Mouse (Mus musculus): ENCODE measurements around the gene Trim66. TPM values are rescaled to one million over a fixed set of nuclear protein-coding genes. Genes with fewer than 3 reads are reported as not detected.

The Trim66 gene
- polyA plus RNA-seq, 1 experiment from 2014 or later: 0.13 TPM

DNA sequence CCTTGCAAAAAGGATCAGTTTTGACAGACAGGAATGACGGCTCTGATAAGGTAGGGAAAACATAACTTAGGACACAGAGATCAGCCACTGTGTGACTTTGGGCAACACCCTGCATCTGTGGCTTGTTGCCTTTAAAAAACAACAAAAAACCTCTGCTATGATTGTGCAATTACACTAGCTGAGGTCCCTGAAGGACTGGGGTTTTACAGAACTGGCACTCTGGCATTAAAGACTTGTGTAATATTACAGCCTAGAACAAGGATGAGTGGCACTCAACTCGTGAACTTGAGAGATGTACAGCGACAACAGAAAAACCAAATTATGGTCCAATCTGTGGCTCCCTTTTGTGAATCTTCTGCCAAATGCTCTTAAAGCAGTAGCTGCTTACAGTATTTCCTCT is 16.8 kb upstream of the Trim66 start:
- H3K4me1 ChIP-seq (replicated peaks; ENCODE audit: control insufficient read depth, insufficient read depth, low read length): peaks cover 14% of the 10 kb centered on the region
- H3K9ac ChIP-seq (ENCODE audit: low read length): no peak overlapping the region
- H3K4me2 ChIP-seq (ENCODE audit: low read depth, low read length): no peak overlapping the region
- H3K27me3 ChIP-seq (ENCODE audit: control insufficient read depth, insufficient read depth, low read depth, low read length): no peaks in the 10 kb centered on the region
- no peaks in the 10 kb centered on the region for H3K9me3 ChIP-seq (ENCODE audit: control insufficient read depth, low read length)
- 60% methylated on average over 3 of the region's 3 CpGs for WGBS
- peaks cover 44% of the 10 kb centered on the region for H3K36me3 ChIP-seq (ENCODE audit: control insufficient read depth, insufficient read depth, low read length)
- H3K27ac ChIP-seq (ENCODE audit: low read length): peak overlapping the region; percentile 20; the same call in 1 of the 2 replicates
- no peak for ATAC-seq (ENCODE audit: low read depth)
- no peak overlapping the region for H3K4me3 ChIP-seq (ENCODE audit: low read length)

- Histone ChIP-seq H3K36me3 (ENCODE audit: control insufficient read depth, insufficient read depth, low read length) (peaks cover 42% of the 10 kb centered on the region), H3K27ac (ENCODE audit: low read length) (peak overlapping the region; percentile 20; the same call in 1 of the 2 replicates)
- ATAC-seq (ENCODE audit: low read depth): no peak
Measured at GRCm38 (mm10) chr7:109524442-109524744, 16.5 kb upstream of the Trim66 start.

GRCm38 (mm10) chr7:109523741-109524441 is 16.0 kb upstream of the Trim66 start:
- Histone ChIP-seq H3K4me3 (ENCODE audit: low read length) (no peak overlapping the region), H3K36me3 (ENCODE audit: control insufficient read depth, insufficient read depth, low read length) (peaks cover 42% of the 10 kb centered on the region), H3K4me1 (replicated peaks; ENCODE audit: control insufficient read depth, insufficient read depth, low read length) (peaks cover 14% of the 10 kb centered on the region), H3K9me3 (ENCODE audit: control insufficient read depth, low read length) (no peaks in the 10 kb centered on the region), H3K27me3 (ENCODE audit: control insufficient read depth, insufficient read depth, low read depth, low read length) (no peaks in the 10 kb centered on the region), H3K4me2 (ENCODE audit: low read depth, low read length) (no peak overlapping the region), H3K9ac (ENCODE audit: low read length) (no peak overlapping the region), H3K27ac (ENCODE audit: low read length) (no peak overlapping the region)
- WGBS: 66% methylated on average over 6 of the region's 6 CpGs
- no peak for ATAC-seq (ENCODE audit: low read depth)

More at GRCm38 (mm10) chr7:109524442-109524744, 16.5 kb upstream of the Trim66 start:
- peaks cover 14% of the 10 kb centered on the region for H3K4me1 ChIP-seq (replicated peaks; ENCODE audit: control insufficient read depth, insufficient read depth, low read length)
- H3K4me2 ChIP-seq (ENCODE audit: low read depth, low read length): no peak overlapping the region
- H3K9ac ChIP-seq (ENCODE audit: low read length): no peak overlapping the region
- H3K9me3 ChIP-seq (ENCODE audit: control insufficient read depth, low read length): no peaks in the 10 kb centered on the region
- H3K27me3 ChIP-seq (ENCODE audit: control insufficient read depth, insufficient read depth, low read depth, low read length): no peaks in the 10 kb centered on the region
- H3K4me3 ChIP-seq (ENCODE audit: low read length): no peak overlapping the region

GRCm38 (mm10) chr7:109523304-109523703 is 15.4 kb upstream of the Trim66 start:
- H3K4me3 ChIP-seq (ENCODE audit: low read length): no peak overlapping the region
- no peak for ATAC-seq (ENCODE audit: low read depth)
- H3K4me2 ChIP-seq (ENCODE audit: low read depth, low read length): no peak overlapping the region
- no peak overlapping the region for H3K27ac ChIP-seq (ENCODE audit: low read length)
- H3K4me1 ChIP-seq (replicated peaks; ENCODE audit: control insufficient read depth, insufficient read depth, low read length): peaks cover 14% of the 10 kb centered on the region
- no peak overlapping the region for H3K9ac ChIP-seq (ENCODE audit: low read length)
- H3K36me3 ChIP-seq (ENCODE audit: control insufficient read depth, insufficient read depth, low read length): peaks cover 42% of the 10 kb centered on the region
- H3K9me3 ChIP-seq (ENCODE audit: control insufficient read depth, low read length): no peaks in the 10 kb centered on the region
- 61% methylated on average over 2 of the region's 2 CpGs for WGBS
- H3K27me3 ChIP-seq (ENCODE audit: control insufficient read depth, insufficient read depth, low read depth, low read length): no peaks in the 10 kb centered on the region

GRCm38 (mm10) chr7:109522084-109522483 is 14.2 kb upstream of the Trim66 start:
- Histone ChIP-seq H3K4me3 (ENCODE audit: low read length) (no peak overlapping the region), H3K9ac (ENCODE audit: low read length) (0 out of 2 replicates have a peak overlapping the region, but pooled peaks have one; percentile 9), H3K36me3 (ENCODE audit: control insufficient read depth, insufficient read depth, low read length) (peaks cover 40% of the 10 kb centered on the region)

DNA sequence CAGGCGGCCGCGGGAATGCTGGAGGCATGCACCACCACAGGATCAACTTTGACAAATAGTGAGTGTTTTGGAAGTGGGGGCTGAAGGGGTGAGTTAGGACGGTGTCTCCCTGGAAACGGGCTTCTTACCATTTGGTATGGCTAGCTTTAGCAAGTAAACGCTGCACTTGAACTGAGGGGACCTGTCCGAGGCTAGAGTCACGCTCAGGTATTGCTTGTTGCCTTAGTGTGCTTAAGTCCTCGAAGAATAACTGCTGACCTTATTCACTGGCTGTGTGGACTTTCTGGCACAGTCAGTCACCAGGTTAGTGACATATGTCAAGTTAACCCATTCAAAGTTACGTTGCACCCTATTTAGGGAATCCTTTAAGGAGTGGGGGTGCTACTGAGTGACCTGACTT is 12.0 kb upstream of the Trim66 start:
- Histone ChIP-seq H3K4me2 (ENCODE audit: low read depth, low read length) (peak overlapping the region; percentile 83), H3K4me1 (replicated peaks; ENCODE audit: control insufficient read depth, insufficient read depth, low read length) (peaks cover 19% of the 10 kb centered on the region), H3K4me3 (ENCODE audit: low read length) (peak overlapping the region; percentile 90), H3K27ac (ENCODE audit: low read length) (peak overlapping the region; percentile 97), H3K27me3 (ENCODE audit: control insufficient read depth, insufficient read depth, low read depth, low read length) (no peaks in the 10 kb centered on the region), H3K9me3 (ENCODE audit: control insufficient read depth, low read length) (no peaks in the 10 kb centered on the region), H3K36me3 (ENCODE audit: control insufficient read depth, insufficient read depth, low read length) (peaks cover 35% of the 10 kb centered on the region), H3K9ac (ENCODE audit: low read length) (peak overlapping the region; percentile 99)
- 1% methylated on average over 10 of the region's 10 CpGs for whole genome bisulfite sequencing
- no peak for ATAC-seq (ENCODE audit: low read depth)

More at GRCm38 (mm10) chr7:109522084-109522483, 14.2 kb upstream of the Trim66 start:
- no peak overlapping the region for H3K27ac ChIP-seq (ENCODE audit: low read length)
- H3K4me2 ChIP-seq (ENCODE audit: low read depth, low read length): no peak overlapping the region
- peaks cover 19% of the 10 kb centered on the region for H3K4me1 ChIP-seq (replicated peaks; ENCODE audit: control insufficient read depth, insufficient read depth, low read length)
- no peaks in the 10 kb centered on the region for H3K27me3 ChIP-seq (ENCODE audit: control insufficient read depth, insufficient read depth, low read depth, low read length)
- ATAC-seq (ENCODE audit: low read depth): no peak
- WGBS: 67% methylated on average over 5 of the region's 5 CpGs
- H3K9me3 ChIP-seq (ENCODE audit: control insufficient read depth, low read length): no peaks in the 10 kb centered on the region

- Histone ChIP-seq H3K27me3 (ENCODE audit: control insufficient read depth, insufficient read depth, low read depth, low read length) (no peaks in the 10 kb centered on the region), H3K4me3 (ENCODE audit: low read length) (peak within 1 kb of the TSS; percentile 90), H3K27ac (ENCODE audit: low read length) (peak within 1 kb of the TSS; percentile 97), H3K9ac (ENCODE audit: low read length) (peak within 1 kb of the TSS; percentile 99), H3K4me1 (replicated peaks; ENCODE audit: control insufficient read depth, insufficient read depth, low read length) (peaks cover 19% of the 10 kb centered on the region), H3K4me2 (ENCODE audit: low read depth, low read length) (peak within 1 kb of the TSS; percentile 83), H3K36me3 (ENCODE audit: control insufficient read depth, insufficient read depth, low read length) (peaks cover 27% of the 10 kb centered on the region), H3K9me3 (ENCODE audit: control insufficient read depth, low read length) (no peaks in the 10 kb centered on the region)
- ATAC-seq (ENCODE audit: low read depth): peak; percentile 96
- 0% methylated on average over 69 of the region's 72 CpGs for WGBS
Measured at GRCm38 (mm10) chr7:109518838-109519696, 11.1 kb upstream of the Trim66 start, which contains the start of gene Rpl27a. Gene Rpl27a, plus strand, starts transcription at chr7:109519147.

- H3K27ac ChIP-seq (ENCODE audit: low read length): peak overlapping the region; percentile 97
- no peak for ATAC-seq (ENCODE audit: low read depth)
- peak overlapping the region; percentile 90 for H3K4me3 ChIP-seq (ENCODE audit: low read length)
- peaks cover 18% of the 10 kb centered on the region for H3K36me3 ChIP-seq (ENCODE audit: control insufficient read depth, insufficient read depth, low read length)
- 13% methylated on average over 10 of the region's 10 CpGs for WGBS
- peaks cover 19% of the 10 kb centered on the region for H3K4me1 ChIP-seq (replicated peaks; ENCODE audit: control insufficient read depth, insufficient read depth, low read length)
- no peaks in the 10 kb centered on the region for H3K27me3 ChIP-seq (ENCODE audit: control insufficient read depth, insufficient read depth, low read depth, low read length)
- H3K4me2 ChIP-seq (ENCODE audit: low read depth, low read length): peak overlapping the region; percentile 66
- peak overlapping the region; percentile 67 for H3K9ac ChIP-seq (ENCODE audit: low read length)
- no peaks in the 10 kb centered on the region for H3K9me3 ChIP-seq (ENCODE audit: control insufficient read depth, low read length)
Measured at GRCm38 (mm10) chr7:109518036-109518681, 10.2 kb upstream of the Trim66 start.

DNA sequence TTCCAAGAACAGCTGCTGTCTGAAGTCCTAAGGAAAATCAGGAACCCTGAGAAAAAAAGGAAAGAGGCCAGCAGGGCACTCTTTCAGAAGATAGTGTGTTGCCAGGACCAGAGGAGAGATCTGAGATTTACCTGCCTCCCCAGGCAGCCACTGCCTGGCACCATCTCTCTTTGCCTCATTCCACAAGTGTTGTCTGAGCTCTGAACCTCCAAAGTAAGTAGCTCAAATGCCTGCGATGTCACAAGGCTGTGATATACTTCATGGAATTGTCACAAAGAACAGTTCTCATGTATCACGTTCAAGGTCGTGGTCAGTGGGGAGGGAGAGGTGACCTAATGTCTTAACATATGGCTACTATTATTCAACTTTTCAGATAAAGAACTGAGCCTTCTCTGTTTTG is 8.6 kb upstream of the Trim66 start:
- Histone ChIP-seq H3K4me2 (ENCODE audit: low read depth, low read length) (no peak overlapping the region), H3K9ac (ENCODE audit: low read length) (no peak overlapping the region), H3K36me3 (ENCODE audit: control insufficient read depth, insufficient read depth, low read length) (peaks cover 4% of the 10 kb centered on the region), H3K27ac (ENCODE audit: low read length) (no peak overlapping the region), H3K9me3 (ENCODE audit: control insufficient read depth, low read length) (no peaks in the 10 kb centered on the region), H3K4me1 (replicated peaks; ENCODE audit: control insufficient read depth, insufficient read depth, low read length) (peaks cover 19% of the 10 kb centered on the region), H3K4me3 (ENCODE audit: low read length) (no peak overlapping the region), H3K27me3 (ENCODE audit: control insufficient read depth, insufficient read depth, low read depth, low read length) (no peaks in the 10 kb centered on the region)
- WGBS: 73% methylated on average over 3 of the region's 3 CpGs
- no peak for ATAC-seq (ENCODE audit: low read depth)

Data from lung, embryonic 16.5 days (tissue).